Mouse (Mus musculus): ENCODE data around the gene Lgi1. TPM values are rescaled to one million over a fixed set of nuclear protein-coding genes. Genes with fewer than 3 reads are reported as not detected.

Lgi1 gene
- polyA plus RNA-seq, 1 experiment = not detected

- Histone ChIP-seq H3K27me3 (ENCODE audit: control insufficient read depth) (no peaks in the 10 kb centered on the region), H3K9me3 (ENCODE audit: control insufficient read depth, low read length) (no peaks in the 10 kb centered on the region), H3K4me1 (ENCODE audit: control insufficient read depth) (no peaks in the 10 kb centered on the region; the same call in 1 of the 2 replicates), H3K36me3 (ENCODE audit: control insufficient read depth) (no peaks in the 10 kb centered on the region), H3K4me3 (replicated peaks) (no peak overlapping the region)
- TF ChIP-seq GATA1 (IDR thresholded peaks at IDR 0.05; ENCODE audit: low read length) = no peak
- TF ChIP-seq TAL1 (IDR thresholded peaks at IDR 0.05; ENCODE audit: low read length) = no peak
Measured at GRCm38 (mm10) chr19:38236526-38236925, 27.8 kb upstream of the Lgi1 start.

- Histone ChIP-seq H3K27me3 (ENCODE audit: control insufficient read depth) (no peaks in the 10 kb centered on the region), H3K4me3 (replicated peaks) (no peak overlapping the region), H3K9me3 (ENCODE audit: control insufficient read depth, low read length) (no peaks in the 10 kb centered on the region), H3K4me1 (ENCODE audit: control insufficient read depth) (no peaks in the 10 kb centered on the region; the same call in 1 of the 2 replicates), H3K36me3 (ENCODE audit: control insufficient read depth) (no peaks in the 10 kb centered on the region)
- no peak for TF ChIP-seq TAL1 (IDR thresholded peaks at IDR 0.05; ENCODE audit: low read length)
- TF ChIP-seq GATA1 (IDR thresholded peaks at IDR 0.05; ENCODE audit: low read length) = no peak
Measured at GRCm38 (mm10) chr19:38237834-38238212, 26.5 kb upstream of the Lgi1 start.

DNA sequence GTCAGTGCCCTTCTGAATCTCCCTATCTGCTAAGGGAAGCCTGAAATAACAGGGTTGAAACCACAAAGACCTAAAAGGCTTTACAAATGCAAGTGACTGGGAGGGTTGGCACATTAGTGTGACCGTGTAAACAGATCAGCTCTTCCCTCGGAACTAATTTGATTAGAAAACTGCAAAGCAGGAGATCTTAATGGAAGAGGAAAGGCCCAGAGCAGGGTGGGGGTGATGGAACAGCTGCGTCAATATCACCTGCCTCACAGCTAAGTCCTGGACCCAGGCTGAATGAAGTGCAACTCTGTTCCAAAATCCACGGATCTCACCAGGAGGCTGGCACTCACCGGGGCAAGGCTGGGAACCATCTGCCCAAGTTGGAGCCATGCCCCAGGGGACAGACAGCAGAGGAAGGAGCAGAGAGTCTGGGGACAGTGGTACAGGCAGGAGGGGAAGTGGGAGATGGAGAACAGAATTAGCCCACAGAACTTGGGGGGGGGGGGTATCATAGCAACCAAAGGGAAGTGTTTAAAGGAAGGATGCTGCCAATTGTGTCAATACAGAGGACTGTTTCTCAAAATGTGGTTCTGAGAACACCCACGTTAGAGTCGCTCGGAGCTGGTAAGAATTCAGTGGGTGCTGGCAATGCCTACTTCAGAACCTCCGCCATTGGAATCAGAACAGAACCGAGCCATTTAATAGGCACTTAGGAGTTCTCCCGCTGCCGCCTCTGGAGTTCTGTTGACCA lies 26.0 kb upstream of the Lgi1 start:
- no peaks in the 10 kb centered on the region for H3K27me3 ChIP-seq (ENCODE audit: control insufficient read depth)
- no peak for TF ChIP-seq TAL1 (IDR thresholded peaks at IDR 0.05; ENCODE audit: low read length)
- TF ChIP-seq GATA1 (IDR thresholded peaks at IDR 0.05; ENCODE audit: low read length) = no peak
- no peaks in the 10 kb centered on the region for H3K9me3 ChIP-seq (ENCODE audit: control insufficient read depth, low read length)
- H3K4me1 ChIP-seq (ENCODE audit: control insufficient read depth) = no peaks in the 10 kb centered on the region; the same call in 1 of the 2 replicates
- H3K36me3 ChIP-seq (ENCODE audit: control insufficient read depth) = no peaks in the 10 kb centered on the region
- no peak overlapping the region for H3K4me3 ChIP-seq (replicated peaks)

- no peaks in the 10 kb centered on the region for H3K36me3 ChIP-seq (ENCODE audit: control insufficient read depth)
- no peaks in the 10 kb centered on the region; the same call in 1 of the 2 replicates for H3K4me1 ChIP-seq (ENCODE audit: control insufficient read depth)
- no peaks in the 10 kb centered on the region for H3K9me3 ChIP-seq (ENCODE audit: control insufficient read depth, low read length)
- TF ChIP-seq TAL1 (IDR thresholded peaks at IDR 0.05; ENCODE audit: low read length) = no peak
- TF ChIP-seq GATA1 (IDR thresholded peaks at IDR 0.05; ENCODE audit: low read length) = no peak
- no peak overlapping the region for H3K4me3 ChIP-seq (replicated peaks)
- no peaks in the 10 kb centered on the region for H3K27me3 ChIP-seq (ENCODE audit: control insufficient read depth)
Measured at GRCm38 (mm10) chr19:38242314-38242852, 22.0 kb upstream of the Lgi1 start.

DNA sequence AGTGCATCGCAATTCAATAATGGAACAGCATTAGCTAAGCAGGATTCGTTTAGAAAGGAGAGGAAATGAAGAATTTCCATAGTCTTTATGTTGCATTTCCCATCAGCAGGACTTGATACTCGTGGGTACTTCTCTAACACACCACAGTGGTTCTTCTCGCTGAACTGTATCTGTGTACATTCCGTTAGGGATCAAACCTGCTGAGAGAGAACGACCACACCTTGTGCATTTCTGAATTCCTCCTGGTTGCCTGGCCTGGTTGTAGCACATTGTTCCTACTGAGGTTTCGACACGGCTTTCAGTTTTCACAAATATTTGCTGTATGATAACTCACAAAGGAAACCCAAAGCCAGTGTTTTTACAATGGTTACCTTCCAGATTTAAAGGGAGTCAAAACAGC lies 19.6 kb upstream of the Lgi1 start:
- H3K36me3 ChIP-seq (ENCODE audit: control insufficient read depth) = no peaks in the 10 kb centered on the region
- no peaks in the 10 kb centered on the region for H3K4me1 ChIP-seq (ENCODE audit: control insufficient read depth)
- H3K9me3 ChIP-seq (ENCODE audit: control insufficient read depth, low read length) = no peaks in the 10 kb centered on the region
- no peak for TF ChIP-seq TAL1 (IDR thresholded peaks at IDR 0.05; ENCODE audit: low read length)
- no peaks in the 10 kb centered on the region for H3K27me3 ChIP-seq (ENCODE audit: control insufficient read depth)
- H3K4me3 ChIP-seq (replicated peaks) = no peak overlapping the region

- TF ChIP-seq GATA1 (IDR thresholded peaks at IDR 0.05; ENCODE audit: low read length) = no peak
- TF ChIP-seq TAL1 (IDR thresholded peaks at IDR 0.05; ENCODE audit: low read length) = no peak
- Histone ChIP-seq H3K36me3 (ENCODE audit: control insufficient read depth) (no peaks in the 10 kb centered on the region), H3K4me3 (replicated peaks) (no peak overlapping the region), H3K4me1 (ENCODE audit: control insufficient read depth) (no peaks in the 10 kb centered on the region), H3K27me3 (ENCODE audit: control insufficient read depth) (no peaks in the 10 kb centered on the region), H3K9me3 (ENCODE audit: control insufficient read depth, low read length) (no peaks in the 10 kb centered on the region)
Measured at GRCm38 (mm10) chr19:38245361-38246176, 18.8 kb upstream of the Lgi1 start.

GRCm38 (mm10) chr19:38246177-38246622 lies 18.1 kb upstream of the Lgi1 start:
- no peaks in the 10 kb centered on the region for H3K36me3 ChIP-seq (ENCODE audit: control insufficient read depth)
- no peak overlapping the region for H3K4me3 ChIP-seq (replicated peaks)
- TF ChIP-seq GATA1 (IDR thresholded peaks at IDR 0.05; ENCODE audit: low read length) (no peak), TAL1 (IDR thresholded peaks at IDR 0.05; ENCODE audit: low read length) (no peak)
- no peaks in the 10 kb centered on the region for H3K27me3 ChIP-seq (ENCODE audit: control insufficient read depth)
- no peaks in the 10 kb centered on the region for H3K4me1 ChIP-seq (ENCODE audit: control insufficient read depth)
- H3K9me3 ChIP-seq (ENCODE audit: control insufficient read depth, low read length) = no peaks in the 10 kb centered on the region

- Histone ChIP-seq H3K36me3 (ENCODE audit: control insufficient read depth) (no peaks in the 10 kb centered on the region), H3K4me1 (ENCODE audit: control insufficient read depth) (no peaks in the 10 kb centered on the region), H3K4me3 (replicated peaks) (no peak overlapping the region), H3K9me3 (ENCODE audit: control insufficient read depth, low read length) (no peaks in the 10 kb centered on the region), H3K27me3 (ENCODE audit: control insufficient read depth) (no peaks in the 10 kb centered on the region)
- no peak for TF ChIP-seq TAL1 (IDR thresholded peaks at IDR 0.05; ENCODE audit: low read length)
Measured at GRCm38 (mm10) chr19:38249627-38250026, 14.7 kb upstream of the Lgi1 start.

GRCm38 (mm10) chr19:38253796-38254195 lies 10.5 kb upstream of the Lgi1 start:
- Histone ChIP-seq H3K4me1 (ENCODE audit: control insufficient read depth) (no peaks in the 10 kb centered on the region), H3K36me3 (ENCODE audit: control insufficient read depth) (no peaks in the 10 kb centered on the region), H3K4me3 (replicated peaks) (no peak overlapping the region), H3K27me3 (ENCODE audit: control insufficient read depth) (no peaks in the 10 kb centered on the region), H3K9me3 (ENCODE audit: control insufficient read depth, low read length) (no peaks in the 10 kb centered on the region)
- TF ChIP-seq TAL1 (IDR thresholded peaks at IDR 0.05; ENCODE audit: low read length) (no peak), GATA1 (IDR thresholded peaks at IDR 0.05; ENCODE audit: low read length) (no peak)
